Mouse (Mus musculus) hindbrain, embryonic 16.5 days (tissue): Measurements from ENCODE around the gene Dennd1a. TPM values are rescaled to one million over a fixed set of nuclear protein-coding genes. Genes with fewer than 3 reads are reported as not detected.
A peak's percentile ranks its signal among the peaks of the same experiment; 100 is the strongest.

Experiments
- ATAC-seq: fragments of 200-750 bp; cut with Nextera tagmentation; 2 replicates; pipeline ENCODE4 v1.8.0; 2017; ENCODE audit warnings: moderate TSS enrichment, moderate library complexity
- H3K27ac ChIP-seq: fragments of 300-500 bp; sonication (generic); 2 replicates; pipeline ENCODE4 v1.5.1; 2014; ENCODE audit warnings: low read depth, mild to moderate bottlenecking, control low read depth, low read length, moderate library complexity
- H3K27me3 ChIP-seq: fragments of 300-500 bp; sonication (generic); replicated peaks from 2 replicates; pipeline ENCODE4 v1.6.1; 2014; ENCODE audit warnings: low read length; ENCODE audit not compliant: control insufficient read depth, insufficient read depth
- H3K36me3 ChIP-seq: fragments of 300-500 bp; sonication (generic); 2 replicates; pipeline ENCODE4 v1.6.1; 2014; ENCODE audit warnings: mild to moderate bottlenecking, low read length, moderate library complexity, mixed read lengths; ENCODE audit not compliant: control insufficient read depth, insufficient read depth
- H3K4me1 ChIP-seq: fragments of 300-500 bp; sonication (generic); 2 replicates; pipeline ENCODE4 v1.6.1; 2014; ENCODE audit warnings: low read depth, low read length; ENCODE audit not compliant: control insufficient read depth, insufficient read depth
- H3K4me2 ChIP-seq: fragments of 300-500 bp; sonication (generic); 2 replicates; pipeline ENCODE4 v1.6.1; 2014; ENCODE audit warnings: mild to moderate bottlenecking, low read length, control low read depth, moderate library complexity
- H3K4me3 ChIP-seq: fragments of 300-500 bp; sonication (generic); 2 replicates; pipeline ENCODE4 v1.5.1; 2014; ENCODE audit warnings: mild to moderate bottlenecking, low read length, control low read depth, moderate library complexity
- H3K9ac ChIP-seq: fragments of 300-500 bp; sonication (generic); 2 replicates; pipeline ENCODE4 v1.6.1; 2014; ENCODE audit warnings: low read depth, mild to moderate bottlenecking, control low read depth, low read length, moderate library complexity
- H3K9me3 ChIP-seq: fragments of 300-500 bp; sonication (generic); 2 replicates; pipeline ENCODE4 v1.6.1; 2014; ENCODE audit warnings: mild to moderate bottlenecking, low read length, moderate library complexity; ENCODE audit not compliant: control insufficient read depth
- WGBS: fragments of 180-500 bp; shearing (Covaris S2); extraction: QIAGEN DNeasy Blood & Tissue Kit; methylation state at CpG from one replicate; pipeline ENCODE4 v1.1.7; 2014; 5-methylcytosine and 5-hydroxymethylcytosine counted together
- polyA plus RNA-seq: library from polyadenylated mRNA; unstranded; fragments of >200 nt; fragmentation: Nextera tagmentation; extraction: Ambion mirVana; gene quantifications from 2 replicates; pipeline ENCODE4 v1.2.1, GENCODE M21; 2015

Dennd1a gene
- polyA plus RNA-seq, 1 experiment from 2014 or later = 15.4 TPM

GRCm38 (mm10) chr2:37908296-37908695 is 378.9 kb downstream of the Dennd1a start:
- Histone ChIP-seq H3K4me1 (no peaks in the 10 kb centered on the region; the same call in 1 of the 2 replicates), H3K4me2 (no peak overlapping the region), H3K36me3 (no peaks in the 10 kb centered on the region), H3K9me3 (no peaks in the 10 kb centered on the region), H3K27me3 (no peaks in the 10 kb centered on the region), H3K27ac (peak overlapping the region; percentile 41; the same call in 1 of the 2 replicates), H3K4me3 (no peak overlapping the region), H3K9ac (no peak overlapping the region)
- 60% methylated on average over 3 of the region's 3 CpGs for WGBS
- no peak for ATAC-seq

GRCm38 (mm10) chr2:37906261-37906660 is 380.9 kb downstream of the Dennd1a start:
- H3K4me1 ChIP-seq = no peaks in the 10 kb centered on the region; the same call in 1 of the 2 replicates
- no peak for ATAC-seq
- no peak overlapping the region for H3K4me3 ChIP-seq
- H3K4me2 ChIP-seq = no peak overlapping the region
- 75% methylated on average over 2 of the region's 2 CpGs for WGBS
- H3K9ac ChIP-seq = no peak overlapping the region
- no peaks in the 10 kb centered on the region for H3K36me3 ChIP-seq
- H3K9me3 ChIP-seq = no peaks in the 10 kb centered on the region
- no peaks in the 10 kb centered on the region for H3K27me3 ChIP-seq
- no peak overlapping the region for H3K27ac ChIP-seq

GRCm38 (mm10) chr2:37903286-37903685 is 383.9 kb downstream of the Dennd1a start:
- no peak for ATAC-seq
- H3K36me3 ChIP-seq = no peaks in the 10 kb centered on the region
- H3K9me3 ChIP-seq = no peaks in the 10 kb centered on the region
- H3K27me3 ChIP-seq = no peaks in the 10 kb centered on the region
- H3K9ac ChIP-seq = no peak overlapping the region
- 44% methylated on average over 8 of the region's 8 CpGs for WGBS
- no peaks in the 10 kb centered on the region for H3K4me1 ChIP-seq
- no peak overlapping the region for H3K4me2 ChIP-seq
- no peak overlapping the region for H3K4me3 ChIP-seq
- no peak overlapping the region for H3K27ac ChIP-seq

GRCm38 (mm10) chr2:37883214-37883613 is 404.0 kb downstream of the Dennd1a start:
- Histone ChIP-seq H3K9me3 (no peaks in the 10 kb centered on the region), H3K4me2 (no peak overlapping the region), H3K9ac (no peak overlapping the region), H3K4me3 (no peak overlapping the region), H3K36me3 (no peaks in the 10 kb centered on the region), H3K4me1 (peaks cover 3% of the 10 kb centered on the region), H3K27me3 (no peaks in the 10 kb centered on the region), H3K27ac (no peak overlapping the region)
- ATAC-seq = no peak
- 39% methylated on average over 3 of the region's 3 CpGs for WGBS

GRCm38 (mm10) chr2:37881262-37881913 is 405.8 kb downstream of the Dennd1a start:
- WGBS = 78% methylated on average over 5 of the region's 5 CpGs
- no peak overlapping the region for H3K4me2 ChIP-seq
- H3K36me3 ChIP-seq = no peaks in the 10 kb centered on the region
- H3K27me3 ChIP-seq = no peaks in the 10 kb centered on the region
- no peaks in the 10 kb centered on the region for H3K9me3 ChIP-seq
- H3K9ac ChIP-seq = no peak overlapping the region
- ATAC-seq = no peak
- H3K4me3 ChIP-seq = no peak overlapping the region
- H3K27ac ChIP-seq = no peak overlapping the region
- peaks cover 3% of the 10 kb centered on the region for H3K4me1 ChIP-seq

- Histone ChIP-seq H3K4me1 (peaks cover 3% of the 10 kb centered on the region), H3K9me3 (no peaks in the 10 kb centered on the region), H3K36me3 (no peaks in the 10 kb centered on the region), H3K27ac (no peak overlapping the region), H3K9ac (no peak overlapping the region), H3K27me3 (no peaks in the 10 kb centered on the region), H3K4me3 (no peak overlapping the region), H3K4me2 (no peak overlapping the region)
- 36% methylated on average over 4 of the region's 4 CpGs for WGBS
- peak; percentile 81 for ATAC-seq
These were observed 407.5 kb downstream of the Dennd1a start for GRCm38 (mm10) chr2:37879697-37880096.

- Histone ChIP-seq H3K9ac (no peak overlapping the region), H3K27ac (no peak overlapping the region), H3K4me1 (peaks cover 4% of the 10 kb centered on the region; the same call in 1 of the 2 replicates), H3K27me3 (no peaks in the 10 kb centered on the region), H3K36me3 (no peaks in the 10 kb centered on the region), H3K4me3 (no peak overlapping the region), H3K9me3 (no peaks in the 10 kb centered on the region), H3K4me2 (no peak overlapping the region)
- no peak for ATAC-seq
- WGBS = 71% methylated on average over 4 of the region's 4 CpGs
These were observed 414.4 kb downstream of the Dennd1a start for GRCm38 (mm10) chr2:37872791-37873190.

GRCm38 (mm10) chr2:37869628-37870027 is 417.6 kb downstream of the Dennd1a start:
- ATAC-seq = peak; percentile 71
- H3K27ac ChIP-seq = no peak overlapping the region
- WGBS = 13% methylated on average over 6 of the region's 6 CpGs

GRCm38 (mm10) chr2:37867387-37867786 is 419.8 kb downstream of the Dennd1a start:
- no peak overlapping the region for H3K4me3 ChIP-seq
- H3K9ac ChIP-seq = no peak overlapping the region
- peaks cover 10% of the 10 kb centered on the region for H3K4me1 ChIP-seq
- no peaks in the 10 kb centered on the region for H3K9me3 ChIP-seq
- H3K4me2 ChIP-seq = no peak overlapping the region
- no peaks in the 10 kb centered on the region for H3K36me3 ChIP-seq
- no peaks in the 10 kb centered on the region for H3K27me3 ChIP-seq
- no peak for ATAC-seq
- no peak overlapping the region for H3K27ac ChIP-seq
- WGBS = 78% methylated on average over 5 of the region's 5 CpGs

More at GRCm38 (mm10) chr2:37869628-37870027, 417.6 kb downstream of the Dennd1a start:
- no peaks in the 10 kb centered on the region for H3K27me3 ChIP-seq
- H3K36me3 ChIP-seq = no peaks in the 10 kb centered on the region
- peaks cover 10% of the 10 kb centered on the region for H3K4me1 ChIP-seq
- no peak overlapping the region for H3K9ac ChIP-seq
- H3K9me3 ChIP-seq = no peaks in the 10 kb centered on the region
- H3K4me3 ChIP-seq = no peak overlapping the region
- H3K4me2 ChIP-seq = no peak overlapping the region
